Mouse (Mus musculus) G1E (cell line): Measurements from ENCODE around the gene Csnka2ip.

ENCODE experiments used
- CTCF ChIP-seq: IDR thresholded peaks from 2 replicates; pipeline ENCODE4 v1.5.1; 2012; ENCODE audit warnings: low read depth, low read length, inconsistent platforms, mixed read lengths
- GATA1 ChIP-seq: IDR thresholded peaks from 2 replicates; pipeline ENCODE4 v1.6.1; 2012; ENCODE audit warnings: borderline replicate concordance, low read length, inconsistent platforms, mixed read lengths
- TAL1 ChIP-seq: conservative IDR thresholded peaks from 2 replicates; pipeline ENCODE4 v1.6.1; 2012; ENCODE audit warnings: low read depth, low read length, inconsistent platforms, mixed read lengths

GRCm38 (mm10) chr16:64647771-64648170 lies 45.6 kb upstream of the Csnka2ip start:
- no peak for TF ChIP-seq CTCF
- TF ChIP-seq TAL1, result no peak
- TF ChIP-seq GATA1, result no peak
